Mouse (Mus musculus): Measurements from ENCODE around the gene Tgm6. TPM values are rescaled to one million over a fixed set of nuclear protein-coding genes. Genes with fewer than 3 reads are reported as not detected.

Gene Tgm6
- total and polyA plus RNA-seq, 3 experiments = 0.09 TPM; not detected in 2

- no peak for TF ChIP-seq UBTF (IDR thresholded peaks at IDR 0.05; ENCODE audit: low read depth, low read length)
- TF ChIP-seq IRF4 (IDR thresholded peaks at IDR 0.05; ENCODE audit: low read depth, low read length) = no peak
- TF ChIP-seq TBP (conservative IDR thresholded peaks at IDR 0.05; ENCODE audit: low read depth, low read length) = no peak
- no peak for TF ChIP-seq NELFE (IDR thresholded peaks at IDR 0.05; ENCODE audit: low read depth, low read length)
- no peak for TF ChIP-seq MAZ (IDR thresholded peaks at IDR 0.05; ENCODE audit: low read depth, low read length)
- no peak for TF ChIP-seq HCFC1 (IDR thresholded peaks at IDR 0.05; ENCODE audit: low read depth, low read length)
- TF ChIP-seq PAX5 (IDR thresholded peaks at IDR 0.05; ENCODE audit: low read length) = no peak
- no peak for TF ChIP-seq ZMIZ1 (IDR thresholded peaks at IDR 0.05; ENCODE audit: low read depth, low read length)
- TF ChIP-seq NRF1 (IDR thresholded peaks at IDR 0.05; ENCODE audit: low read depth, low read length) = no peak
- TF ChIP-seq ETS1 (conservative IDR thresholded peaks at IDR 0.05; ENCODE audit: low read depth, low read length) = no peak
- H3K27me3 ChIP-seq (replicated peaks) = peaks cover 9% of the 10 kb centered on the region
- peaks cover 5 to 26% of the 10 kb centered on the region in 2 experiments for H3K4me1 ChIP-seq (ENCODE audit: control insufficient read depth in 1 of 2, insufficient read depth in 2 of 2)
- peaks cover 41% of the 10 kb centered on the region for H3K79me2 ChIP-seq (replicated peaks; ENCODE audit: control insufficient read depth, extremely low read depth, insufficient read depth, poor library complexity, severe bottlenecking)
- no peak for DNase-seq (ENCODE audit: extremely low read depth)
- H3K9ac ChIP-seq (ENCODE audit: insufficient read depth, low read depth) = peak overlapping the region; percentile 97
- H3K27ac ChIP-seq (ENCODE audit: insufficient read depth, low read depth) = peak overlapping the region; percentile 41; the same call in 1 of the 2 replicates
- peak overlapping the region; percentile 64 for H3K4me2 ChIP-seq (ENCODE audit: insufficient read depth, low read depth, poor library complexity, severe bottlenecking)
- in situ Hi-C loops (cut with MboI; ENCODE audit: low pct_ligation_motif_present, low pct_unique_long_range_greater_than_20kb, low sequenced_read_pairs) (no loop called here), dilution Hi-C loops (cut with MboI; ENCODE audit: extremely low pct_ligation_motif_present, extremely low pct_unique_long_range_greater_than_20kb, low sequenced_read_pairs) (no loop called here)
- H3K36me3 ChIP-seq (replicated peaks in 1 of 2; ENCODE audit: control insufficient read depth in 1 of 2, insufficient read depth in 1 of 2, low read length in 1 of 2) = peaks cover 24 to 39% of the 10 kb centered on the region in 2 experiments
- no peaks in the 10 kb centered on the region for H3K9me3 ChIP-seq (replicated peaks; ENCODE audit: low read length)
- H3K4me3 ChIP-seq (replicated peaks in 1 of 3; ENCODE audit: low read depth in 2 of 3, low read length in 2 of 3, poor library complexity in 1 of 3) = peak overlapping the region; percentile 83 to 100 (median 84)
Observed at GRCm38 (mm10) chr2:130178381-130178705, 66.1 kb downstream of the Tgm6 start.

GRCm38 (mm10) chr2:130178706-130179506 lies 66.7 kb downstream of the Tgm6 start, which contains the start of gene Snrpb:
Snrpb (minus strand) TSS chr2:130179403.
- H3K27ac ChIP-seq (ENCODE audit: insufficient read depth, low read depth) = peak within 1 kb of the TSS; percentile 41; the same call in 1 of the 2 replicates
- peaks cover 19 to 33% of the 10 kb centered on the region in 2 experiments for H3K36me3 ChIP-seq (replicated peaks in 1 of 2; ENCODE audit: control insufficient read depth in 1 of 2, insufficient read depth in 1 of 2, low read length in 1 of 2)
- peak within 1 kb of the TSS; percentile 83 to 100 (median 84) for H3K4me3 ChIP-seq (replicated peaks in 1 of 3; ENCODE audit: low read depth in 2 of 3, low read length in 2 of 3, poor library complexity in 1 of 3)
- in situ Hi-C loops (cut with MboI; ENCODE audit: low pct_ligation_motif_present, low pct_unique_long_range_greater_than_20kb, low sequenced_read_pairs) = no loop called here
- peaks cover 41% of the 10 kb centered on the region for H3K79me2 ChIP-seq (replicated peaks; ENCODE audit: control insufficient read depth, extremely low read depth, insufficient read depth, poor library complexity, severe bottlenecking)
- dilution Hi-C loops (cut with MboI; ENCODE audit: extremely low pct_ligation_motif_present, extremely low pct_unique_long_range_greater_than_20kb, low sequenced_read_pairs) = no loop called here
- H3K9ac ChIP-seq (ENCODE audit: insufficient read depth, low read depth) = peak within 1 kb of the TSS; percentile 97
- H3K9me3 ChIP-seq (replicated peaks; ENCODE audit: low read length) = no peaks in the 10 kb centered on the region
- H3K4me2 ChIP-seq (ENCODE audit: insufficient read depth, low read depth, poor library complexity, severe bottlenecking) = peak within 1 kb of the TSS; percentile 64
- DNase-seq (ENCODE audit: extremely low read depth) = peak; percentile 92
- H3K27me3 ChIP-seq (replicated peaks) = peaks cover 12% of the 10 kb centered on the region
- peaks cover 5 to 26% of the 10 kb centered on the region in 2 experiments for H3K4me1 ChIP-seq (ENCODE audit: control insufficient read depth in 1 of 2, insufficient read depth in 2 of 2)
- TF ChIP-seq ZMIZ1 (IDR thresholded peaks at IDR 0.05; ENCODE audit: low read depth, low read length) (peak; percentile 76), ELF1 (IDR thresholded peaks at IDR 0.05; ENCODE audit: low read depth, low read length) (peak; percentile 91), TCF12 (IDR thresholded peaks at IDR 0.05; ENCODE audit: low read depth, low read length) (peak; percentile 99), POLR2AphosphoS2 (IDR thresholded peaks at IDR 0.05; ENCODE audit: low read depth, low read length) (peak; percentile 77; the same call in 1 of the 2 replicates), POLR2A (IDR thresholded peaks at IDR 0.05; ENCODE audit: low read depth, low read length) (peak; percentile 90), RCOR1 (conservative IDR thresholded peaks at IDR 0.05; ENCODE audit: low read depth, low read length) (no peak), NRF1 (IDR thresholded peaks at IDR 0.05; ENCODE audit: low read depth, low read length) (no peak), MAZ (IDR thresholded peaks at IDR 0.05; ENCODE audit: low read depth, low read length) (0 out of 2 replicates have a peak, but pooled peaks have one; percentile 12), KAT2A (IDR thresholded peaks at IDR 0.05; ENCODE audit: insufficient replicate concordance, low read length) (peak; percentile 90), EP300 (IDR thresholded peaks at IDR 0.05; ENCODE audit: low read length) (no peak), ZNF384 (IDR thresholded peaks at IDR 0.05; ENCODE audit: low read depth, low read length) (no peak), CHD1 (IDR thresholded peaks at IDR 0.05; ENCODE audit: low read depth, low read length) (no peak; the same call in 1 of the 2 replicates), ETS1 (conservative IDR thresholded peaks at IDR 0.05; ENCODE audit: low read depth, low read length) (no peak), UBTF (IDR thresholded peaks at IDR 0.05; ENCODE audit: low read depth, low read length) (peak; percentile 55; the same call in 1 of the 2 replicates), JUN (IDR thresholded peaks at IDR 0.05; ENCODE audit: insufficient read depth, low read depth, low read length) (no peak), MXI1 (IDR thresholded peaks at IDR 0.05; ENCODE audit: low read depth, low read length) (peak; percentile 72; the same call in 1 of the 2 replicates), HCFC1 (IDR thresholded peaks at IDR 0.05; ENCODE audit: low read depth, low read length) (peak; percentile 81), ZKSCAN1 (IDR thresholded peaks at IDR 0.05; ENCODE audit: borderline replicate concordance, low read depth, low read length) (no peak), MAFK (IDR thresholded peaks at IDR 0.05; ENCODE audit: insufficient replicate concordance, low read length) (no peak), USF1 (IDR thresholded peaks at IDR 0.05; ENCODE audit: low read depth, low read length) (peak; percentile 76), SIN3A (IDR thresholded peaks at IDR 0.05; ENCODE audit: low read length) (peak; percentile 99; the same call in 1 of the 2 replicates), PAX5 (IDR thresholded peaks at IDR 0.05; ENCODE audit: low read length) (no peak), NELFE (IDR thresholded peaks at IDR 0.05; ENCODE audit: low read depth, low read length) (peak; percentile 91), CHD2 (IDR thresholded peaks at IDR 0.05; ENCODE audit: low read length) (no peak), TBP (conservative IDR thresholded peaks at IDR 0.05; ENCODE audit: low read depth, low read length) (peak; percentile 96), GABPA (IDR thresholded peaks at IDR 0.05; ENCODE audit: insufficient replicate concordance, low read depth, low read length) (no peak), MAX (IDR thresholded peaks at IDR 0.05; ENCODE audit: low read length) (peak; percentile 73; the same call in 1 of the 2 replicates), MYC (IDR thresholded peaks at IDR 0.05; ENCODE audit: low read depth, low read length) (no peak)

Data from CH12.LX (cell line).